Comparison of ENCODE assay signal across 9 mouse cellular contexts in the genomic region with DNA sequence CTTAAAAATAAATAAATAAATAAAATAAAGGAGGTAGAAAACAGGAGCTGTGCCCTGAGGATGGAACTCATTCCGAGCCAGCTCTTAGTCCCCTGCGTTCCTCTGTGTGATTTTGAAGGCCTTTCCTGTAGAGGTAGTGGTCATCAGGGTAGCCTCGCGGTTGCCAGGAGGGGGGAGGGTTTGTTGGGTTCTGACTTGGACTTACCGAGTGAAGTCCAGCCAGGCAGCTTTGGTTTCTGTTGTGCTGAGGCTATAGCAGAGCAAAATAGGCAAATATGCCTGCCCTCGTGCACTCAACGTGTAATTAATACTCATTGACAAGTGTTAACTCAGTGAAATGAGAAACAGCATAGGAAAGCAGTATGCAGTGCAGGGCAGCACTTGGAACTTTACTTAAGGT.
DNase-seq lines count a peak whose midpoint lies in the region; ATAC-seq lines count a peak whose summit lies in the region.
"Had no signal": no experiment of that assay in that cellular context is flagged by ENCODE, and none has a peak within 500 bp of the region (broad histone marks: within the 10 kb centered on the region; RNA-seq: fewer than 3 reads in every experiment).

No protein-coding gene starts in this region.

- H3K4me1 ChIP-seq in stomach, embryonic 15.5 days: peaks cover 6% of the 10 kb centered on the region; the same call in 1 of the 2 replicates
- peaks cover 13% of the 10 kb centered on the region for H3K4me1 ChIP-seq in forebrain, embryonic 10.5 days

- H3K27ac ChIP-seq in stomach, embryonic 15.5 days: peak overlapping the region; percentile 73
- H3K27ac ChIP-seq in forebrain, embryonic 10.5 days: no peak overlapping the region
- H3K27ac ChIP-seq: forebrain, embryonic 12.5 days had no signal

- ATAC-seq in stomach, embryonic 15.5 days (ENCODE audit: insufficient read depth, low FRiP score, low read depth): no peak; the same call in 1 of the 2 replicates

- peak; percentile 31 to 47 for DNase-seq in adrenal gland, postnatal 36 days
- no peak for DNase-seq in adrenal gland, adult (ENCODE audit: inconsistent age in 2 of 2, low spot score in 1 of 2)
- DNase-seq in lung, postnatal 36 days: peak; percentile 14
- DNase-seq in lung, postnatal 4 days: no peak
- DNase-seq in kidney, adult 9 months: peak; percentile 72
- DNase-seq in forebrain, embryonic 10.5 days (ENCODE audit: extremely low spot score, low spot score): no peak
- DNase-seq in embryo, embryonic 10 days (ENCODE audit: low spot score): no peak

- 0 out of 2 replicates have a peak, but pooled peaks cover 2% of the 10 kb centered on the region for H3K36me3 ChIP-seq in stomach, embryonic 15.5 days
- peaks cover 33% of the 10 kb centered on the region for H3K36me3 ChIP-seq in forebrain, embryonic 10.5 days (replicated peaks)

- H3K9ac ChIP-seq in stomach, embryonic 15.5 days: no peak overlapping the region
- H3K9ac ChIP-seq: forebrain, embryonic 12.5 days had no signal

- WGBS in stomach, embryonic 15.5 days: 65% methylated on average over 7 of the region's 7 CpGs
- 87% methylated on average over 7 of the region's 7 CpGs for WGBS in forebrain, embryonic 10.5 days

- H3K4me2 ChIP-seq in stomach, embryonic 15.5 days: no peak overlapping the region
- H3K4me2 ChIP-seq: forebrain, embryonic 12.5 days had no signal

- no peak overlapping the region for H3K4me3 ChIP-seq in stomach, embryonic 15.5 days (replicated peaks)
- H3K4me3 ChIP-seq in forebrain, embryonic 10.5 days: no peak overlapping the region
- H3K4me3 ChIP-seq: forebrain, embryonic 12.5 days had no signal

- H3K27me3 ChIP-seq in stomach, embryonic 15.5 days (replicated peaks): no peaks in the 10 kb centered on the region
- H3K27me3 ChIP-seq in forebrain, embryonic 10.5 days (ENCODE audit: poor library complexity, severe bottlenecking): no peaks in the 10 kb centered on the region
- H3K27me3 ChIP-seq: forebrain, embryonic 12.5 days had no signal

- H3K9me3 ChIP-seq in stomach, embryonic 15.5 days: no peaks in the 10 kb centered on the region
- H3K9me3 ChIP-seq in forebrain, embryonic 10.5 days: no peaks in the 10 kb centered on the region
- H3K9me3 ChIP-seq: forebrain, embryonic 12.5 days had no signal

Comparison
In these comparisons a context has a peak if more than half of its experiments do, and no peak if none do; other contexts are left out.
1. DNase-seq: peak in adrenal gland, postnatal 36 days (2 of 2), lung, postnatal 36 days (single experiment) and kidney, adult 9 months (single experiment); none in adrenal gland, adult (0 of 2), lung, postnatal 4 days (0 of 2), forebrain, embryonic 10.5 days (single experiment) and embryo, embryonic 10 days (single experiment).